Mouse (Mus musculus) layer of hippocampus, adult 2 months (tissue): ENCODE results near the gene Ncdn. TPM values are rescaled to one million over a fixed set of nuclear protein-coding genes. Genes with fewer than 3 reads are reported as not detected.

ENCODE experiments used
- DNase-seq, 2 experiments: peaks; one replicate each; pipeline ENCODE4 v3.0.0; 2022; ENCODE audit warnings: low spot score in 2 of 2
- H3K27ac ChIP-seq: fragments of 200-600 bp; 2 replicates; pipeline ENCODE4 v1.8.1; 2022
- H3K4me3 ChIP-seq: fragments of 200-600 bp; 2 replicates; pipeline ENCODE4 v1.8.1; 2022; ENCODE audit warnings: mild to moderate bottlenecking
- CTCF ChIP-seq: fragments of 200-600 bp; conservative IDR thresholded peaks from 2 replicates; pipeline ENCODE4 v1.8.1; 2022; ENCODE audit warnings: antibody characterized with exemption, mild to moderate bottlenecking, moderate library complexity
- total RNA-seq, 2 experiments: library from RNA; stranded (reverse); gene quantifications; 2 replicates each; pipeline ENCODE4 v1.2.3; 2021

Gene Ncdn
- total RNA-seq, 2 experiments from 2014 or later = 1,998 to 2,007 TPM

GRCm38 (mm10) chr4:126734700-126735381 is 18.4 kb downstream of the Ncdn start:
- TF ChIP-seq CTCF = no peak
- no peak for DNase-seq
- Histone ChIP-seq H3K27ac (no peak overlapping the region), H3K4me3 (no peak overlapping the region)

GRCm38 (mm10) chr4:126734001-126734603 is 19.1 kb downstream of the Ncdn start:
- TF ChIP-seq CTCF = no peak
- DNase-seq = no peak
- Histone ChIP-seq H3K27ac (no peak overlapping the region), H3K4me3 (no peak overlapping the region)

GRCm38 (mm10) chr4:126732531-126733380 is 20.5 kb downstream of the Ncdn start:
- no peak for DNase-seq
- no peak for TF ChIP-seq CTCF
- Histone ChIP-seq H3K27ac (no peak overlapping the region), H3K4me3 (no peak overlapping the region)

- H3K4me3 ChIP-seq = no peak overlapping the region
- no peak for TF ChIP-seq CTCF
These were observed 21.1 kb downstream of the Ncdn start for GRCm38 (mm10) chr4:126732111-126732510.

GRCm38 (mm10) chr4:126707439-126707826 is 45.8 kb downstream of the Ncdn start:
- Histone ChIP-seq H3K27ac (no peak overlapping the region), H3K4me3 (no peak overlapping the region)
- no peak for TF ChIP-seq CTCF
- DNase-seq = no peak

More at GRCm38 (mm10) chr4:126732111-126732510, 21.1 kb downstream of the Ncdn start:
- DNase-seq = no peak
- no peak overlapping the region for H3K27ac ChIP-seq

- Histone ChIP-seq H3K27ac (no peak overlapping the region), H3K4me3 (no peak overlapping the region)
- no peak for TF ChIP-seq CTCF
- DNase-seq = no peak
These were observed 46.4 kb downstream of the Ncdn start for GRCm38 (mm10) chr4:126706630-126707438.

GRCm38 (mm10) chr4:126696908-126697307 is 56.3 kb downstream of the Ncdn start:
- Histone ChIP-seq H3K27ac (no peak overlapping the region), H3K4me3 (no peak overlapping the region)
- TF ChIP-seq CTCF = no peak
- no peak for DNase-seq

Other genes with a start within 250 kb of the Ncdn start
- 1 to 10 TPM; 7.5 to 9.5 TPM for gene Ago4, start 220.0 kb downstream of the Ncdn start, total RNA-seq
- 1 to 10 TPM; 1.6 to 2.2 TPM for gene Clspn, start 196.5 kb downstream of the Ncdn start, total RNA-seq
- gene 5730409E04Rik, start 143.6 kb downstream of the Ncdn start, total RNA-seq = 10 to 100 TPM; 64.3 to 72.3 TPM
- gene Psmb2, start 75.8 kb downstream of the Ncdn start, total RNA-seq = 100 to 1,000 TPM; 111 to 115 TPM
- gene Tfap2e, start 17.2 kb downstream of the Ncdn start, total RNA-seq = under 1 TPM in 1 of 2 experiments, not detected in 1; 0.18 TPM
- gene AU040320, start 106 bp upstream of the Ncdn start, total RNA-seq = 10 to 100 TPM; 68.7 to 72.4 TPM
- 10 to 100 TPM; 47.6 to 51.9 TPM for gene Zmym4, start 214.7 kb upstream of the Ncdn start, total RNA-seq